Mouse (Mus musculus): ENCODE measurements around the gene 6030408B16Rik. TPM values are rescaled to one million over a fixed set of nuclear protein-coding genes. Genes with fewer than 3 reads are reported as not detected.

6030408B16Rik gene
- polyA plus RNA-seq, 1 experiment from 2014 or later: 0.28 TPM

- no peak overlapping the region for H3K27ac ChIP-seq
- no peak overlapping the region for H3K4me3 ChIP-seq
- 61% methylated on average over 13 of the region's 13 CpGs for WGBS
- ATAC-seq (replicated peaks): no peak
- no peaks in the 10 kb centered on the region for H3K4me1 ChIP-seq
- H3K9me3 ChIP-seq: no peaks in the 10 kb centered on the region
- H3K4me2 ChIP-seq: no peak overlapping the region
- H3K36me3 ChIP-seq (replicated peaks): no peaks in the 10 kb centered on the region
- no peak overlapping the region for H3K9ac ChIP-seq
- H3K27me3 ChIP-seq (replicated peaks): no peaks in the 10 kb centered on the region
Observed at GRCm38 (mm10) chr15:101308440-101309348, 15.7 kb downstream of the 6030408B16Rik start.

DNA sequence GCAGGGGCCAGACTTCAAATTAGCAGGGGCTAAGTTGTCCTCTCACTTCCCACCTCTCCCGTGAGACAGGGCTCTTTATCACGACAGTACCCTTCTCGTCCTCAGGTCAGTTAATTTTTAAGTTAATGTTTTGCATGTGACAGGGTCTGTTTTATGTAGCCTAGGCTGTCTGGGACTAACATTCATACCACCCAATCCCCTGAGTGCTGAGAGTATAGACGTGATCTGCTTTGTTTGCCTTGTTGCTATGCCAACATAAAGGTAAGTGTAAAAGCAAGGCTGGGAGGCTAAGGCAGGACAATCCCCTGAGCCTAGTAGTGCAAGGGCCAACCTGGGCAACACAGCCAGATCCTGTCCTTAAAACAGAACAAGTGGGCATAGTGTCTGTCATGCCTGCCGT lies 16.5 kb downstream of the 6030408B16Rik start:
- Histone ChIP-seq H3K4me1 (no peaks in the 10 kb centered on the region), H3K36me3 (replicated peaks) (no peaks in the 10 kb centered on the region), H3K27ac (no peak overlapping the region), H3K27me3 (replicated peaks) (no peaks in the 10 kb centered on the region), H3K9ac (no peak overlapping the region), H3K4me3 (no peak overlapping the region), H3K9me3 (no peaks in the 10 kb centered on the region), H3K4me2 (no peak overlapping the region)
- no peak for ATAC-seq (replicated peaks)
- WGBS: 52% methylated on average over 5 of the region's 5 CpGs

DNA sequence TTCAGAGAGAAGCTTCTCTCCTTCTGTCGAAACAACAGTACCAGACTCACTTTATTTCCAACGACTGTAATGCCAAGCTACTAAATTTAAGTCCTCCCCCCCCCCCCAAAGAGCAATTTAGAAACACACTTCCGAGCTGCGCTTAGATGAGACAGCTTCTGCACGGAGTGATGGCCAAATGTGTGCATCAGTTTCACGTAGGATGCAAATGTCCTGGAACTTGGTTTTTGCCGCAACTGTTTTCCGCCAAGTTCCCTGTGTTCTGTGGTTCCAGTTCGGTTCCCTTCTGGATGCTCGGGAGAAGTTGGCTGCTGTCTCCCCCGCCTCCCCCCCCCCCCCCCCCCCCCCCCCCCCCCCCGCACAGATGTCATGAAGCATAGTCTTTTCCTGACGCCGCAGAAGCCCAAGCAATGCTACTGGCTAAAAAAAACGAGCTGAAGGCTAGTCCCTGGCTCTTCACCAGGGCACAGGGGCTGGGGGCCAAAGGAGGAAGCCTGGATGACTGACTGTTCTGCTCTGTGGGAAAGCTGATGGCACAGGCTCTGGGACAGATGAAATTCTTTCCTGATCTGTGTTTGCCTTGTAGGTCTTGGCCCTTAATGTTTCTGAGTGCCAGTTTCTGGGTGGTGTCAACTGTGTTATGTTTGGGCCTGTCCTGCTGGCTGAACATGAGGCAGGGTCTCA lies 18.2 kb downstream of the 6030408B16Rik start:
- H3K36me3 ChIP-seq (replicated peaks): no peaks in the 10 kb centered on the region
- no peak for ATAC-seq (replicated peaks)
- H3K4me2 ChIP-seq: no peak overlapping the region
- H3K9ac ChIP-seq: no peak overlapping the region
- 62% methylated on average over 14 of the region's 15 CpGs for WGBS
- no peak overlapping the region for H3K27ac ChIP-seq
- H3K4me1 ChIP-seq: peaks cover 3% of the 10 kb centered on the region; the same call in 1 of the 2 replicates
- no peaks in the 10 kb centered on the region for H3K27me3 ChIP-seq (replicated peaks)
- H3K9me3 ChIP-seq: no peaks in the 10 kb centered on the region
- no peak overlapping the region for H3K4me3 ChIP-seq

DNA sequence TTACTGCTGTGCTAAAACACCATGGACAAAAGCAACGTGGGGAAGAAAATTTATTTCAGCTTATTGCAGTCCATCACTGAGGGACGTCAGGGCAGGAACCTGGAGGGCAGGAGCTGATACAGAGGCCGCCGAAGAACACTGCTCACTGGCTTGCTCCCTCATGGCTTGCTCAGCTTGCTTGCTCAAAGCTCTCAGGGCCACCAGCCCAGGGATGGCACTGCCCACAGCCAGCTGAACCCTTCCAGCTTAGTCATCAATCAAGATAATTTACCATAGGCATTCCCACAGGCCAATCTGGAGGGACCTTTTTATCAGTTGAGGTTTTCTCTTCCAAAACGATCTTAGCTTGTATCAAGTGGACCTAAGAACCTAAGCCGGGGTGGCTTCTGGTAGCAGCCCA lies 19.0 kb downstream of the 6030408B16Rik start:
- peaks cover 3% of the 10 kb centered on the region; the same call in 1 of the 2 replicates for H3K4me1 ChIP-seq
- 86% methylated on average over 6 of the region's 6 CpGs for WGBS
- H3K4me2 ChIP-seq: no peak overlapping the region
- no peak overlapping the region for H3K27ac ChIP-seq
- H3K9ac ChIP-seq: no peak overlapping the region
- H3K9me3 ChIP-seq: no peaks in the 10 kb centered on the region
- no peaks in the 10 kb centered on the region for H3K36me3 ChIP-seq (replicated peaks)
- H3K4me3 ChIP-seq: no peak overlapping the region
- no peaks in the 10 kb centered on the region for H3K27me3 ChIP-seq (replicated peaks)
- ATAC-seq (replicated peaks): no peak

- H3K4me3 ChIP-seq: no peak overlapping the region
- H3K4me1 ChIP-seq: peaks cover 3% of the 10 kb centered on the region; the same call in 1 of the 2 replicates
- no peaks in the 10 kb centered on the region for H3K36me3 ChIP-seq (replicated peaks)
- H3K4me2 ChIP-seq: 0 out of 2 replicates have a peak overlapping the region, but pooled peaks have one; percentile 39
- 79% methylated on average over 4 of the region's 4 CpGs for WGBS
- ATAC-seq (replicated peaks): peak; percentile 17; the same call in 1 of the 2 replicates
- no peaks in the 10 kb centered on the region for H3K27me3 ChIP-seq (replicated peaks)
- H3K9ac ChIP-seq: no peak overlapping the region
- no peak overlapping the region for H3K27ac ChIP-seq
- H3K9me3 ChIP-seq: no peaks in the 10 kb centered on the region
Observed at GRCm38 (mm10) chr15:101315378-101315777, 22.4 kb downstream of the 6030408B16Rik start.

DNA sequence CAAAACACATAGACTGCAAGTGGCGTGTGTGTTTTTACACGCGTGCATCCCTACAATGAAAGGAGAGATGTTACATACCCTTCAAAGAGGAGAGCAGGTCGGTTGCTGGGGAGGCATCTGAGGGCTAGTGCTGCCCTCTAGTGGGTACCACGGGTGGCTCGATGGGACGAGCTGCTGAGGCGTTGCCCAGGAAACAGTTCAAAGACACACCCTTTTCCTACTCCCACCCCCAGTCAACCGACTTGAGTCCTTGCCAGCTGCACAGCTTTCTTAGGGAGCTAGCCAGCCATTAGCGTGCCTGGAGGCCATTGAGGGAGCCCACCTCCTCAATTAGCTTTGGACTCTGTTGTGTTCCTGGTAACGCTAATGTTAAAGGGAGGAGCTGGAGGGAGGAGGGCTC lies 22.8 kb downstream of the 6030408B16Rik start:
- no peak overlapping the region for H3K9ac ChIP-seq

DNA sequence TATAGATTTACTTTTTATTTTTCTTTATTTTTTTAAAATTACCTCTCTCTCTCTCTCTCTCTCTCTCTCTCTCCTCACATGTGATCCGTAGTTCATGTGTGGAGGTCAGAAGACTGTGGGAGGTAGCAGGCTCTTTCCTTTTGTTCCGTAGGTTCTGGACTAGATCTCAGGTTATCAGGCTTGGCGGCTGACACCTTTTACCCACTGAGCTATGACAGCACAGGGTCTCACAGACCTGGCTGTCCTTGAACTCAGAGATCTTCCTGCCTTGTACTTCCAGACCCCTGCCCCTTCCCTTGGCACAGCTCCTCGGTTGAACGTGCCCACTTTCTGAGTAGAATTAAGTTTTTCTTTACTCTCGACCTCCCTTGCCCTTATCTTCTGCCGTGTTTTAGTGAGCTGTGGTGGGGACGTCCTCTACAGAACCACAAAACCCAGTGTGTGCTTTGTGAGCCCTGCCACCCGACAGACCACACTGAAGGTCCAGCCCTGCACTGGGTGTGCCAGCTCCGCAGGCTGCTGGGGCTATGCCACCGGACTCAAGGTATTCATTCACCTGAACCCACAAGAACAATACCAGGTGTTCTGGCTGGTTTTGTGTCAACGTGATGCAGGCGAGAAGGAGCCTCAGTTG lies 23.4 kb downstream of the 6030408B16Rik start:
- H3K4me1 ChIP-seq: peaks cover 3% of the 10 kb centered on the region; the same call in 1 of the 2 replicates
- no peak overlapping the region for H3K9ac ChIP-seq
- H3K27me3 ChIP-seq (replicated peaks): no peaks in the 10 kb centered on the region
- H3K36me3 ChIP-seq (replicated peaks): no peaks in the 10 kb centered on the region
- H3K9me3 ChIP-seq: no peaks in the 10 kb centered on the region
- ATAC-seq (replicated peaks): no peak
- WGBS: 71% methylated on average over 13 of the region's 13 CpGs
- peak overlapping the region; percentile 39 for H3K4me2 ChIP-seq
- H3K4me3 ChIP-seq: no peak overlapping the region
- no peak overlapping the region for H3K27ac ChIP-seq

More for the DNA sequence above, 22.8 kb downstream of the 6030408B16Rik start:
- H3K4me2 ChIP-seq: peak overlapping the region; percentile 39
- H3K36me3 ChIP-seq (replicated peaks): no peaks in the 10 kb centered on the region
- peak overlapping the region; percentile 20; the same call in 1 of the 2 replicates for H3K4me3 ChIP-seq
- no peaks in the 10 kb centered on the region for H3K9me3 ChIP-seq
- H3K27ac ChIP-seq: no peak overlapping the region
- 3% methylated on average over 11 of the region's 11 CpGs for WGBS
- H3K4me1 ChIP-seq: peaks cover 3% of the 10 kb centered on the region; the same call in 1 of the 2 replicates
- H3K27me3 ChIP-seq (replicated peaks): no peaks in the 10 kb centered on the region
- ATAC-seq (replicated peaks): peak; percentile 81

DNA sequence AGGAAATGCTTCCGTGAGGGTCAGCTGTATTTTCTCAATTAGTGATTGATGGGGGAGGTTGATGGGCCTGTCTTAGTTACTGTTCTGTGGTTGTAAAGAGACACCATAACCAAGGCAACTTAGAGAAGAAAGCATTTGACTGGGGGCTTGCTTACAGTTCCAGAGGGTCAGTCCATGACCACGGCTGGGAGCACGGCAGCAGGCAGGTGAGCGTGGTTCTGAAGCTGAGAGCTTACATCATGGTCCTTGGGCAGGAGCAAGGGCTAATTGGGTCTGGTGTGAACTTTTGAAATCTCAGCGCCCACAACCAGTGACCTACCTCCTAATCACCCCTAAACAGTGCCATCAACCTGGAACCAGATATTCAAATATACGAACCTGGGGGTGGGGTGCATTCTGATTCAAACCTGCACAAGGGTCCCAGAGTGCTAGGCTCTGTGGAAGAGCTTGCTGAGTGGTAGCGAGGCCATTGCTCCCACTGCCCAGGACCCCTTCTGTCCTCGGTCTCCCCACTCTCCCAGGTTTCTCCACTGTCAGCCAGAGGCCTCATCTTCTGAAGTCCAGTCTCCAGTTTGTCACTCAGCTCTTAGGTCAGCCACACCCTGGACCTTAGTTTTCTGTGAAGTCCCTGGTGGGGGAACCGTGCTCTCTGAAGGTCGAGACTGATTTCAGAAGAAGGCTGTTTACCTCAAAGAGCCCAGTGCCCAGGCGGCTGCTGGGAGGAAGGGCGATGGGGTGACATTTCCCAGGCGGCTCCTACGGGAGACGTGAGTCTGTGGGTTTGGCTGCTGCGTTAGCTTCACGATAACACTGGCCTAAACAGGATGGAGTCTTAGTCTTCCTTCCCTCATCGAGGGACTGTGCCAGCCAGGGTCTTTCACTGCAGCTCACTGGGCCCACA lies 24.2 kb downstream of the 6030408B16Rik start:
- Histone ChIP-seq H3K4me1 (peaks cover 3% of the 10 kb centered on the region; the same call in 1 of the 2 replicates), H3K27ac (no peak overlapping the region), H3K27me3 (replicated peaks) (no peaks in the 10 kb centered on the region), H3K9me3 (no peaks in the 10 kb centered on the region), H3K36me3 (replicated peaks) (no peaks in the 10 kb centered on the region), H3K9ac (no peak overlapping the region), H3K4me2 (no peak overlapping the region), H3K4me3 (no peak overlapping the region)
- no peak for ATAC-seq (replicated peaks)
- 84% methylated on average over 18 of the region's 18 CpGs for WGBS

GRCm38 (mm10) chr15:101317814-101318500 lies 24.9 kb downstream of the 6030408B16Rik start:
- no peak overlapping the region for H3K9ac ChIP-seq
- 82% methylated on average over 2 of the region's 2 CpGs for WGBS

DNA sequence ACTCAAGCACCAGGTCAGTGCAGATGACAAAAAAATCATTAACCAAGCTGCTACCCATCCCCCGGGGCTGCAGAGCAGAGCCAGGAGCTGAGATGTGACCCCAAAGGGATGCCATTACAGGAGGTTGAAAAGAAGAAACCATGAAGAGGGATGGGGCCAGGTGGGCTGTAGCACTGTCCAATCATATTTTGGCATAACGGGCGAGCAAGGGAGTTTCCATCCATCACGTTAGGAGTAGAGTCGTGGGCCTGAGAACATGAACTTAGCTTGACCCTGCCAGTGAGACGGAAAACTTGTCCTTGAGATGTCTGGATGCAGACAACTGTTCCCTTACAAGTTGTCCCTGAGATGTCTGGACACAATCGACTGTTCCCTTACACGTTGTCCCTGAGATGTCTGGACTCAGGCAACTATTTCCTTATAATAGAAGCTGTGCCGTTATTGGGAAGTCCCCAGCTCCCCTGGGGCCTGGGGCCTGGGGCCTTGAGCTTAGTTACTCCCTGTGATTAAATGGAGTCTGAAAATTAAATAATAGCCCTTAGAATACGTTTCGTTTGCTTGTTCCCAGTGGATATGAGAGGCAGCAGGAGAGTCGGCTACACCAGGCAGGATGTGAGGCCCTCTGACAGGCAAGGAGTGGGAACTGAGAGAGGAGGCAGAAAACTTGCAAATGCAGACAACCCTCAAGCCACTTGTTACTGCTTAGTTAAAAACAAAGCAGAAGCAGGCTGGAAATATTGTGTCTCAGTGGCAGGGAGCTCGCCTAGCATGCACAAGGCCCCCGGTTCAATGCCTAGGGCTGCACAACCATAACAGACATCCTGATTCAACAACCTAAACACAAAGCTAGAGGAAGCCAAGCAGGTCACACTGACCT lies 26.1 kb downstream of the 6030408B16Rik start:
- Histone ChIP-seq H3K9ac (no peak overlapping the region), H3K4me1 (peaks cover 3% of the 10 kb centered on the region; the same call in 1 of the 2 replicates), H3K4me2 (no peak overlapping the region), H3K27ac (no peak overlapping the region), H3K36me3 (replicated peaks) (no peaks in the 10 kb centered on the region), H3K4me3 (no peak overlapping the region), H3K9me3 (no peaks in the 10 kb centered on the region), H3K27me3 (replicated peaks) (no peaks in the 10 kb centered on the region)
- no peak for ATAC-seq (replicated peaks)
- 70% methylated on average over 14 of the region's 14 CpGs for WGBS

More at GRCm38 (mm10) chr15:101317814-101318500, 24.9 kb downstream of the 6030408B16Rik start:
- Histone ChIP-seq H3K27ac (no peak overlapping the region), H3K27me3 (replicated peaks) (no peaks in the 10 kb centered on the region), H3K4me3 (no peak overlapping the region), H3K9me3 (no peaks in the 10 kb centered on the region), H3K4me2 (no peak overlapping the region), H3K4me1 (peaks cover 3% of the 10 kb centered on the region; the same call in 1 of the 2 replicates), H3K36me3 (replicated peaks) (no peaks in the 10 kb centered on the region)
- ATAC-seq (replicated peaks): no peak

All from midbrain, embryonic 15.5 days (tissue).